ENCODE assay signal across 14 mouse cellular contexts in the genomic region with DNA sequence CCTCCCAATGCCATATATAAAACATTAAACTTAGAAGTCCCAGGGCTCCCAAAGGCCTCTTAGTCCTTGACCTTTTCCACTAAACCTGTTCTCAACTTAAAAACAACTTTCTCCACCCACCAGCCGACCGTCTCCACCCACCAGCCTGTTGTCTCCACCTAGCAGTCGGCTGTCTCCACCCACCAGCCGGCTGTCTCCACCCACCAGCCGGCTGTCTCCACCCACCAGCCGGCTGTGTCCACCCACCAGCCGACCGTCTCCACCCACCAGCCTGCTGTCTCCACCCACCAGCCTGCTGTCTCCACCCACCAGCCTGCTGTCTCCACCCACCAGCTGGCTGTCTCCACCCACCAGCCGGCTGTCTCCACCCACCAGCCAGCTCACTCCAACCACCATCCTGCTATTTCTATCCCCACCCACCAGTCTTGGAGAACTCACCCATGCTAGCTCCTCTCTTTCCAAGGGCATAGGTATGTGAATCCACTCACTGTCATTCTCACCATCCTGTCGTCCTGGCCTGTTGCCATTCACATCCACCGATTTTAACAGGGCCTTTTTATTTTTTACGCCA. TPM values are rescaled to one million over a fixed set of nuclear protein-coding genes. Genes with fewer than 3 reads are reported as not detected.
DNase-seq lines count a peak whose midpoint lies in the region; ATAC-seq and TF ChIP-seq lines count a peak whose summit lies in the region.
"Had no signal": no experiment of that assay in that cellular context is flagged by ENCODE, and none has a peak within 500 bp of the region (broad histone marks: within the 10 kb centered on the region; RNA-seq: fewer than 3 reads in every experiment).

No protein-coding gene starts in this region.

- no peaks in the 10 kb centered on the region for H3K4me1 ChIP-seq in stomach, postnatal 0 days (replicated peaks; ENCODE audit: control insufficient read depth, insufficient read depth)

- no peak overlapping the region for H3K27ac ChIP-seq in stomach, postnatal 0 days (replicated peaks)
- H3K27ac ChIP-seq: intestine, embryonic 15.5 days; limb, embryonic 12.5 days had no signal

- no peak for TF ChIP-seq CTCF in stomach, postnatal 0 days (IDR thresholded peaks at IDR 0.05; ENCODE audit: low read depth)

- TF ChIP-seq EP300 in stomach, postnatal 0 days (optimal IDR thresholded peaks at IDR 0.05): no peak

- H3K4me2 ChIP-seq in stomach, postnatal 0 days (replicated peaks; ENCODE audit: low read depth): no peak overlapping the region
- H3K4me2 ChIP-seq: intestine, embryonic 15.5 days; limb, embryonic 12.5 days had no signal

- ATAC-seq in granulocyte monocyte progenitor cell, adult 5-6 weeks (replicated peaks; ENCODE audit: poor library complexity, severe bottlenecking): peak; percentile 91
- no peak for ATAC-seq in stomach, postnatal 0 days (ENCODE audit: low FRiP score, low TSS enrichment)
- ATAC-seq: intestine, embryonic 15.5 days had no signal

- DNase-seq in kidney, postnatal 4 days: peak; percentile 12 to 47
- DNase-seq in kidney, adult 9 months: no peak
- peak; percentile 22 for DNase-seq in spleen, adult 12 weeks (ENCODE audit: low spot score)
- no peak for DNase-seq in spleen, adult 18-20 months
- DNase-seq in stomach, postnatal 0 days (ENCODE audit: low spot score): peak; percentile 47
- DNase-seq in ovary, adult 18-20 months (ENCODE audit: low spot score): no peak
- no peak for DNase-seq in cerebellum, postnatal 10 days
- DNase-seq: heart, postnatal 4 days; kidney, postnatal 36 days had no signal

- no peaks in the 10 kb centered on the region for H3K9me3 ChIP-seq in stomach, postnatal 0 days (ENCODE audit: control insufficient read depth, low read length)
- H3K9me3 ChIP-seq: intestine, embryonic 15.5 days; limb, embryonic 12.5 days had no signal

- WGBS in stomach, postnatal 0 days: 72% methylated on average over 12 of the region's 12 CpGs

- H3K27me3 ChIP-seq in stomach, postnatal 0 days (ENCODE audit: control insufficient read depth, insufficient read depth, low read length): no peaks in the 10 kb centered on the region
- H3K27me3 ChIP-seq: intestine, embryonic 15.5 days; limb, embryonic 12.5 days had no signal

- no peaks in the 10 kb centered on the region for H3K36me3 ChIP-seq in stomach, postnatal 0 days (ENCODE audit: control insufficient read depth, insufficient read depth, low read length)
- H3K36me3 ChIP-seq: intestine, embryonic 15.5 days; limb, embryonic 12.5 days had no signal

- H3K4me3 ChIP-seq in stomach, postnatal 0 days (ENCODE audit: low read depth, low read length): no peak overlapping the region
- H3K4me3 ChIP-seq: intestine, embryonic 15.5 days; limb, embryonic 12.5 days had no signal

- no peak overlapping the region for H3K9ac ChIP-seq in stomach, postnatal 0 days (ENCODE audit: low read length)
- H3K9ac ChIP-seq: intestine, embryonic 15.5 days; limb, embryonic 12.5 days had no signal

RNA-seq across cellular contexts. Expression of gene Mettl7a3, which starts 10.6 kb away (rescaled TPM):
- total RNA-seq in granulocyte monocyte progenitor cell, adult 5-6 weeks (2014; fragmentation: Nextera tagmentation): not detected in 2 replicates
- total RNA-seq in granulocyte monocyte progenitor cell, adult 5-6 weeks (2017): not detected in 2 replicates
- polyA plus RNA-seq in stomach, postnatal 0 days (2015; fragmentation: Nextera tagmentation; extraction: Ambion mirVana): not detected in 2 replicates
- total RNA-seq: heart, postnatal 4 days; monocyte, adult 5-6 weeks had no signal

RNA-seq across cellular contexts. Expression of gene Mettl7a1, which starts 20.2 kb away (rescaled TPM):
- 24.4 and 27.4 TPM in 2 replicates for total RNA-seq in granulocyte monocyte progenitor cell, adult 5-6 weeks (2014; fragmentation: Nextera tagmentation)
- 50.9 and 53.6 TPM in 2 replicates for total RNA-seq in granulocyte monocyte progenitor cell, adult 5-6 weeks (2017)
- polyA plus RNA-seq in stomach, postnatal 0 days (2015; fragmentation: Nextera tagmentation; extraction: Ambion mirVana): 9.1 and 9.5 TPM in 2 replicates

RNA-seq across cellular contexts. Expression of gene Methig1, which starts 28.8 kb away (rescaled TPM):
- not detected in 2 replicates for total RNA-seq in granulocyte monocyte progenitor cell, adult 5-6 weeks (2014; fragmentation: Nextera tagmentation)
- not detected in 2 replicates for total RNA-seq in granulocyte monocyte progenitor cell, adult 5-6 weeks (2017)
- 0.17 TPM in 1 of 2 replicates, not detected in the other for polyA plus RNA-seq in stomach, postnatal 0 days (2015; fragmentation: Nextera tagmentation; extraction: Ambion mirVana)
- total RNA-seq: heart, postnatal 4 days; monocyte, adult 5-6 weeks had no signal

RNA-seq across cellular contexts. Expression of gene Mettl7a2, which starts 28.9 kb away (rescaled TPM):
- total RNA-seq in granulocyte monocyte progenitor cell, adult 5-6 weeks (2014; fragmentation: Nextera tagmentation): not detected in 2 replicates
- not detected in 2 replicates for total RNA-seq in granulocyte monocyte progenitor cell, adult 5-6 weeks (2017)
- polyA plus RNA-seq in stomach, postnatal 0 days (2015; fragmentation: Nextera tagmentation; extraction: Ambion mirVana): not detected in 2 replicates
- total RNA-seq: monocyte, adult 5-6 weeks had no signal
- polyA plus RNA-seq: intestine, embryonic 15.5 days; limb, embryonic 12.5 days had no signal

RNA-seq across cellular contexts. Expression of gene Higd1c, which starts 40.2 kb away (rescaled TPM):
- not detected in 2 replicates for total RNA-seq in granulocyte monocyte progenitor cell, adult 5-6 weeks (2014; fragmentation: Nextera tagmentation)
- not detected in 2 replicates for total RNA-seq in granulocyte monocyte progenitor cell, adult 5-6 weeks (2017)
- not detected in 2 replicates for polyA plus RNA-seq in stomach, postnatal 0 days (2015; fragmentation: Nextera tagmentation; extraction: Ambion mirVana)
- total RNA-seq: heart, postnatal 4 days; monocyte, adult 5-6 weeks had no signal
- polyA plus RNA-seq: gonadal fat pad, adult 2 months; limb, embryonic 12.5 days had no signal

Comparison
In these comparisons a context has a peak if more than half of its experiments do, and no peak if none do; other contexts are left out.
1. DNase-seq: peak in kidney, postnatal 4 days (2 of 2), spleen, adult 12 weeks (single experiment) and stomach, postnatal 0 days (single experiment); none in kidney, adult 9 months (single experiment), spleen, adult 18-20 months (0 of 2), ovary, adult 18-20 months (single experiment) and cerebellum, postnatal 10 days (0 of 2).